ENCODE assay signal across 8 mouse cellular contexts in genomic region chr16:16357908-16358307, GRCm38 (mm10). TPM values are rescaled to one million over a fixed set of nuclear protein-coding genes. Genes with fewer than 3 reads are reported as not detected.
DNase-seq lines count a peak whose midpoint lies in the region; ATAC-seq and TF ChIP-seq lines count a peak whose summit lies in the region.

No protein-coding gene starts in this region.

- peak overlapping the region; percentile 66 for H3K9ac ChIP-seq in ES-E14 (ENCODE audit: insufficient read depth, low read depth, low read length, poor library complexity, severe bottlenecking)
- peak overlapping the region; percentile 95 for H3K9ac ChIP-seq in embryonic facial prominence, embryonic 14.5 days (ENCODE audit: low read depth, low read length)
- peak overlapping the region; percentile 82 for H3K9ac ChIP-seq in intestine, postnatal 0 days (ENCODE audit: low read depth, low read length)
- peak overlapping the region; percentile 93 for H3K9ac ChIP-seq in midbrain, embryonic 14.5 days (replicated peaks; ENCODE audit: low read length)

- H3K4me2 ChIP-seq in embryonic facial prominence, embryonic 14.5 days (ENCODE audit: low read depth, low read length): peak overlapping the region; percentile 59
- H3K4me2 ChIP-seq in intestine, postnatal 0 days (replicated peaks; ENCODE audit: low read depth): peak overlapping the region; percentile 70
- peak overlapping the region; percentile 73 for H3K4me2 ChIP-seq in midbrain, embryonic 14.5 days (ENCODE audit: low read length)

- in situ Hi-C loops in ES-E14 (cut with MboI; ENCODE audit: low sequenced_read_pairs in 2 of 2, unreplicated experiment in 2 of 2): no loop called here

- peak; percentile 17; the same call in 1 of the 2 replicates for TF ChIP-seq CTCF in cerebellum, adult 2 months (IDR thresholded peaks at IDR 0.05; ENCODE audit: borderline replicate concordance, insufficient read depth, low read depth, low read length)
- TF ChIP-seq CTCF in intestine, postnatal 0 days (IDR thresholded peaks at IDR 0.05; ENCODE audit: low read depth): peak; percentile 59

- no peak overlapping the region for H3K27ac ChIP-seq in cerebellum, adult 2 months (ENCODE audit: insufficient read depth, low read length)
- H3K27ac ChIP-seq in ES-E14 (ENCODE audit: insufficient read depth, low read depth, low read length, poor library complexity, severe bottlenecking): no peak overlapping the region
- no peak overlapping the region for H3K27ac ChIP-seq in embryonic facial prominence, embryonic 14.5 days (replicated peaks; ENCODE audit: low read depth, low read length)
- H3K27ac ChIP-seq in intestine, postnatal 0 days (ENCODE audit: low read depth, low read length): peak overlapping the region; percentile 94; the same call in 1 of the 2 replicates
- H3K27ac ChIP-seq in midbrain, embryonic 14.5 days (replicated peaks; ENCODE audit: low read depth, low read length): peak overlapping the region; percentile 90; the same call in 1 of the 2 replicates

- DNase-seq in cerebellum, adult 2 months: peak; percentile 17 to 21
- no peak for DNase-seq in cerebellum, adult 9-10 months
- DNase-seq in ES-E14 (ENCODE audit: low read depth, low spot score): peak; percentile 12
- peak; percentile 2 for DNase-seq in embryonic facial prominence, embryonic 14.5 days (ENCODE audit: low spot score)
- DNase-seq in midbrain, embryonic 14.5 days: peak; percentile 44
- DNase-seq in T-cell, adult 2 months (ENCODE audit: low spot score): no peak
- no peak for DNase-seq in adrenal gland, postnatal 4 days (ENCODE audit: low spot score in 2 of 2)

- no peaks in the 10 kb centered on the region for H3K36me3 ChIP-seq in ES-E14 (ENCODE audit: control insufficient read depth, insufficient read depth, low read length, poor library complexity, severe bottlenecking)
- H3K36me3 ChIP-seq in embryonic facial prominence, embryonic 14.5 days (ENCODE audit: control insufficient read depth, insufficient read depth, low read length): peaks cover 9% of the 10 kb centered on the region; the same call in 1 of the 2 replicates
- no peaks in the 10 kb centered on the region; the same call in 1 of the 2 replicates for H3K36me3 ChIP-seq in intestine, postnatal 0 days (ENCODE audit: control insufficient read depth, insufficient read depth)
- H3K36me3 ChIP-seq in midbrain, embryonic 14.5 days (ENCODE audit: control insufficient read depth, insufficient read depth, low read length): no peaks in the 10 kb centered on the region

- H3K4me3 ChIP-seq in cerebellum, adult 2 months (replicated peaks; ENCODE audit: insufficient read depth, low read depth, low read length): peak overlapping the region; percentile 99
- H3K4me3 ChIP-seq in ES-E14 (ENCODE audit: insufficient read depth in 1 of 2, low read depth in 1 of 2, low read length in 2 of 2, poor library complexity in 1 of 2, severe bottlenecking in 1 of 2): peak overlapping the region; percentile 80 to 95
- H3K4me3 ChIP-seq in embryonic facial prominence, embryonic 14.5 days (ENCODE audit: low read depth, low read length): peak overlapping the region; percentile 95
- H3K4me3 ChIP-seq in intestine, postnatal 0 days (ENCODE audit: low read depth, low read length): peak overlapping the region; percentile 85
- H3K4me3 ChIP-seq in midbrain, embryonic 14.5 days (replicated peaks; ENCODE audit: low read depth, low read length): peak overlapping the region; percentile 98

- no peaks in the 10 kb centered on the region for H3K4me1 ChIP-seq in cerebellum, adult 2 months (ENCODE audit: control insufficient read depth, insufficient read depth, low read length)
- H3K4me1 ChIP-seq in ES-E14 (ENCODE audit: control insufficient read depth in 2 of 2, insufficient read depth in 2 of 2, low read length in 2 of 2, poor library complexity in 1 of 2): no peaks in the 10 kb centered on the region
- H3K4me1 ChIP-seq in embryonic facial prominence, embryonic 14.5 days (ENCODE audit: control insufficient read depth, insufficient read depth, low read length): peaks cover 5% of the 10 kb centered on the region; the same call in 1 of the 2 replicates
- H3K4me1 ChIP-seq in intestine, postnatal 0 days (replicated peaks; ENCODE audit: control insufficient read depth, insufficient read depth, low read length): 0 out of 2 replicates have a peak, but pooled peaks cover 2% of the 10 kb centered on the region
- H3K4me1 ChIP-seq in midbrain, embryonic 14.5 days (ENCODE audit: control insufficient read depth, insufficient read depth, low read length): peaks cover 14% of the 10 kb centered on the region

- H3K27me3 ChIP-seq in cerebellum, adult 2 months (ENCODE audit: control insufficient read depth, insufficient read depth, low read length): no peaks in the 10 kb centered on the region
- H3K27me3 ChIP-seq in embryonic facial prominence, embryonic 14.5 days (replicated peaks; ENCODE audit: control insufficient read depth, insufficient read depth, low read length): no peaks in the 10 kb centered on the region
- no peaks in the 10 kb centered on the region for H3K27me3 ChIP-seq in intestine, postnatal 0 days (replicated peaks; ENCODE audit: control insufficient read depth, insufficient read depth, low read length)
- H3K27me3 ChIP-seq in midbrain, embryonic 14.5 days (ENCODE audit: control insufficient read depth, insufficient read depth, low read length): no peaks in the 10 kb centered on the region

- TF ChIP-seq POLR2A in cerebellum, adult 2 months (IDR thresholded peaks at IDR 0.05; ENCODE audit: borderline replicate concordance, insufficient read depth, low read length): no peak

- WGBS in cerebellum, adult 2 months: 3% methylated on average over 6 of the region's 6 CpGs
- WGBS in embryonic facial prominence, embryonic 14.5 days: 3% methylated on average over 6 of the region's 6 CpGs
- 8% methylated on average over 6 of the region's 6 CpGs for WGBS in intestine, postnatal 0 days
- WGBS in midbrain, embryonic 14.5 days: 14% methylated on average over 6 of the region's 6 CpGs

- ATAC-seq in embryonic facial prominence, embryonic 14.5 days (ENCODE audit: low read depth): no peak
- no peak for ATAC-seq in intestine, postnatal 0 days
- no peak for ATAC-seq in midbrain, embryonic 14.5 days (ENCODE audit: low FRiP score, low TSS enrichment)

- H3K9me3 ChIP-seq in ES-E14 (ENCODE audit: control insufficient read depth, insufficient read depth, low read depth, low read length): no peaks in the 10 kb centered on the region
- H3K9me3 ChIP-seq in embryonic facial prominence, embryonic 14.5 days (ENCODE audit: control insufficient read depth, low read length): peaks cover 2% of the 10 kb centered on the region; the same call in 1 of the 2 replicates
- H3K9me3 ChIP-seq in intestine, postnatal 0 days (ENCODE audit: control insufficient read depth): no peaks in the 10 kb centered on the region
- no peaks in the 10 kb centered on the region for H3K9me3 ChIP-seq in midbrain, embryonic 14.5 days (ENCODE audit: control insufficient read depth, low read length)

TF ChIP-seq in ES-E14, 5 proteins besides CTCF, POLR2A, EP300 and RAD21:
- TF ChIP-seq MAFK (IDR thresholded peaks at IDR 0.05; ENCODE audit: insufficient read depth, low read depth, low read length): no peak
- TF ChIP-seq HCFC1 (IDR thresholded peaks at IDR 0.05; ENCODE audit: borderline replicate concordance, insufficient read depth, low read length): no peak
- TF ChIP-seq ZC3H11A (IDR thresholded peaks at IDR 0.05; ENCODE audit: borderline replicate concordance, low read depth, low read length): no peak
- no peak for TF ChIP-seq CHD2 (IDR thresholded peaks at IDR 0.05; ENCODE audit: low read depth, low read length)
- no peak for TF ChIP-seq ZNF384 (IDR thresholded peaks at IDR 0.05; ENCODE audit: low read depth, low read length)
TF ChIP-seq in ES-E14: peak in this region for 0.

RNA-seq across cellular contexts. Expression of gene Dnm1l, which starts 0.9 kb away (rescaled TPM):
- 117 TPM in 2 replicates for polyA plus RNA-seq in cerebellum, adult 2 months (2012; rRNA removed)
- total RNA-seq in ES-E14 (2012; rRNA removed): 91.3 and 105 TPM in 2 replicates
- 56.1 and 59.3 TPM in 2 replicates for polyA plus RNA-seq in embryonic facial prominence, embryonic 14.5 days (2014; fragmentation: Nextera tagmentation; extraction: Ambion mirVana)
- 43.5 and 45.6 TPM in 2 replicates for polyA plus RNA-seq in intestine, postnatal 0 days (2015; fragmentation: Nextera tagmentation; extraction: Ambion mirVana)
- 96.2 and 102 TPM in 2 replicates for polyA plus RNA-seq in midbrain, embryonic 14.5 days (2014; fragmentation: Nextera tagmentation; extraction: Ambion mirVana)
- total RNA-seq in adrenal gland, postnatal 4 days (2021): 10 to 100 TPM; 80.0 to 82.6 TPM

RNA-seq across cellular contexts. Expression of gene Yars2, which starts 55.1 kb away (rescaled TPM):
- 22.4 and 24.2 TPM in 2 replicates for polyA plus RNA-seq in cerebellum, adult 2 months (2012; rRNA removed)
- 68.6 and 95.9 TPM in 2 replicates for total RNA-seq in ES-E14 (2012; rRNA removed)
- polyA plus RNA-seq in embryonic facial prominence, embryonic 14.5 days (2014; fragmentation: Nextera tagmentation; extraction: Ambion mirVana): 33.0 and 33.3 TPM in 2 replicates
- polyA plus RNA-seq in intestine, postnatal 0 days (2015; fragmentation: Nextera tagmentation; extraction: Ambion mirVana): 15.4 and 18.3 TPM in 2 replicates
- polyA plus RNA-seq in midbrain, embryonic 14.5 days (2014; fragmentation: Nextera tagmentation; extraction: Ambion mirVana): 25.1 and 26.5 TPM in 2 replicates
- 10 to 100 TPM; 27.0 to 29.7 TPM for total RNA-seq in adrenal gland, postnatal 4 days (2021)

Comparison
In these comparisons a context has a peak if more than half of its experiments do, and no peak if none do; other contexts are left out.
1. DNase-seq: peak in cerebellum, adult 2 months (2 of 2), ES-E14 (single experiment), embryonic facial prominence, embryonic 14.5 days (single experiment) and midbrain, embryonic 14.5 days (single experiment); none in cerebellum, adult 9-10 months (single experiment), T-cell, adult 2 months (single experiment) and adrenal gland, postnatal 4 days (0 of 2).
2. H3K27ac ChIP-seq: peak in intestine, postnatal 0 days (single experiment) and midbrain, embryonic 14.5 days (single experiment); none in cerebellum, adult 2 months (single experiment), ES-E14 (single experiment) and embryonic facial prominence, embryonic 14.5 days (single experiment).
3. Peak in every context shown above with its lines, with median percentiles within 50 percentile points of each other: H3K4me3 ChIP-seq, H3K9ac ChIP-seq and H3K4me2 ChIP-seq.